Mouse (Mus musculus) C2C12 (cell line): ENCODE measurements around the gene Trmt2a. TPM values are rescaled to one million over a fixed set of nuclear protein-coding genes. Genes with fewer than 3 reads are reported as not detected.
"Not testable (repeated sequence)": the region's sequence is repeated elsewhere in the genome, so short reads cannot be mapped to it uniquely, and the experiment has no call there.

ENCODE experiments used
- H3K27me3 ChIP-seq: one replicate; pipeline ENCODE4 v1.6.1; 2011; ENCODE audit not compliant: control insufficient read depth, insufficient read depth, insufficient read length
- H3K36me3 ChIP-seq: one replicate; pipeline ENCODE4 v1.6.1; 2011; ENCODE audit not compliant: control insufficient read depth, insufficient read depth
- H3K4me3 ChIP-seq: one replicate; pipeline ENCODE4 v1.5.1; 2011; ENCODE audit warnings: mild to moderate bottlenecking, control low read depth; ENCODE audit not compliant: poor library complexity, insufficient read depth, severe bottlenecking
- H3K79me2 ChIP-seq: one replicate; pipeline ENCODE4 v1.6.1; 2011; ENCODE audit not compliant: control insufficient read depth, insufficient read depth
- H3K79me3 ChIP-seq: one replicate; pipeline ENCODE4 v1.6.1; 2011; ENCODE audit warnings: low read depth, control low read depth
- H3ac ChIP-seq: one replicate; pipeline ENCODE3; 2011; ENCODE audit warnings: low read depth; ENCODE audit not compliant: control insufficient read depth, insufficient read length
- CEBPB ChIP-seq: IDR thresholded peaks from one replicate; pipeline ENCODE4 v1.6.1; 2011; ENCODE audit warnings: low read depth, mild to moderate bottlenecking, control low read depth, moderate library complexity
- CTCF ChIP-seq: IDR thresholded peaks from one replicate; pipeline ENCODE4 v1.5.1; 2011; ENCODE audit not compliant: control insufficient read depth, insufficient read depth, insufficient read length
- FOSL1 ChIP-seq: IDR thresholded peaks from one replicate; pipeline ENCODE4 v1.8.0; 2011; ENCODE audit warnings: mild to moderate bottlenecking, low read length; ENCODE audit not compliant: poor library complexity, insufficient read depth, severe bottlenecking
- MAX ChIP-seq: IDR thresholded peaks from one replicate; pipeline ENCODE4 v1.6.1; 2011; ENCODE audit warnings: mild to moderate bottlenecking, control low read depth
- MYOD1 ChIP-seq: IDR thresholded peaks from one replicate; pipeline ENCODE4 v1.6.1; 2011; ENCODE audit warnings: low read depth; ENCODE audit not compliant: control insufficient read depth, insufficient read length
- MYOG ChIP-seq: IDR thresholded peaks from one replicate; pipeline ENCODE4 v1.6.1; 2011; ENCODE audit not compliant: control insufficient read depth, insufficient read length; ENCODE audit errors: extremely low read depth
- USF1 ChIP-seq: IDR thresholded peaks from one replicate; pipeline ENCODE4 v1.6.1; 2011; ENCODE audit warnings: low read depth, mild to moderate bottlenecking, control low read depth, moderate library complexity
- microRNA-seq: library from miRNA; unstranded; fragments of <30 nt; microRNA quantifications from one replicate; pipeline ENCODE4, GENCODE M21; 2019; ENCODE audit warnings: borderline microRNAs expressed
- polyA plus RNA-seq: library from polyadenylated mRNA; unstranded; fragments of >200 nt; fragmentation: generic; extraction: Trizol; gene quantifications from one replicate; pipeline ENCODE4 v1.2.1, GENCODE M21; 2012; ENCODE audit warnings: missing spikeins

Trmt2a gene
- polyA plus RNA-seq, 1 experiment = 79.2 TPM

DNA sequence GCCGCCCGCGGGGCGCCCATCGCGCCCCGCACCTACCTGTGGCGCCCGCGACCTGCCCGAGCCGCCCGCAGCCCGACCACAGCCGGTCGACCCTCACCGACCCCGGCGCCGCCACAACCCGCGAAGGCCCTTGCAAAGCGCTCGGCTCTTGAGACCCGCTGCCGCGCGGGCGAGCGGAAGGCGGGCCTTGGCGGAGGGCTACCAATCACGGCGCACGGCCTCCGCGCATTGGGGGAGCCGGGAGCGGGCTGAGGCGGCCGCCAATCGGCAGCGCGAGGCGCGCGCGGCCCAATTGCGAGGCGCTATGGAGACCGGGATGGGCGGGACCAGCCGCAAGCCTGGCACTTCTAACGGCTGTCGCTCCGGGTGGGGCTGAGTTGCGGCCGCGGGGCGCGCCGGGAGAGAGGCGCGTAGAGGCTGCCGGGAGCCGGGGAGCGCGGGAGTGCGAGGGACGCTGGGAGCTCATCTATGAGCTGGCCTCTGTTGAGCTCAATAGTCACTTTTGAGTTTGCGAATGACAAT is 40.6 kb downstream of the Trmt2a start, which contains the start of gene Dgcr8:
Dgcr8 (minus strand) TSS at position 180 of the 522 bp plus-strand sequence.
- peaks cover 48% of the 10 kb centered on the region for H3K79me2 ChIP-seq
- H3K79me3 ChIP-seq = peaks cover 45% of the 10 kb centered on the region
- H3K27me3 ChIP-seq = no peaks in the 10 kb centered on the region
- peak within 1 kb of the TSS; percentile 87 for H3K4me3 ChIP-seq
- TF ChIP-seq MYOG (no peak), CTCF (no peak), USF1 (no peak), MYOD1 (no peak), CEBPB (no peak), MAX (no peak), FOSL1 (no peak)
- peak within 1 kb of the TSS; percentile 87 for H3ac ChIP-seq
- peaks cover 26% of the 10 kb centered on the region for H3K36me3 ChIP-seq

DNA sequence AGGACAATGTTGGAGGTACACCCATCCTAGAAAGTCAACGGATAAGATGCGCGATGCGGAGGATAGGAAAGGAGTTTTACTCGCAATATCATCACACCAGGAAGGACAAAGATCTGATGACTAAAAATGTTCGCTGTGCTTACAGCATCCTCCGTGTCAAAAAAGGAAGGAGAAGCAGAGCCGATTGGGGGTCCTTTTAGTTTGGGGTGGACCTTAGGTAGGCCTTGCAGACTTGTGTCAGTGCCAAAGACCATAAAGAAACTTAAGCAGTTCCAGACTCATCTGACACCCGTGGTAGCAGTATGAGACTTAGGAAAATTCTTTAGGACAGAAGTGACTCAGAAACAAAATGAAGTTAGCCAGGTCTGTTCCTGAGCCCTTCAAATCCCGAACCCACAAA is 41.1 kb downstream of the Trmt2a start:
- Histone ChIP-seq H3K79me3 (peaks cover 40% of the 10 kb centered on the region), H3K36me3 (peaks cover 21% of the 10 kb centered on the region), H3K79me2 (peaks cover 43% of the 10 kb centered on the region), H3K4me3 (peak overlapping the region; percentile 14)
- H3K27me3 ChIP-seq, H3ac ChIP-seq: not testable (repeated sequence)

Small RNA genes within 50 kb of the gene (microRNA-seq; reads per million reads assigned to microRNA genes)
- gene Gm24572 (4.1 reads per million, percentile 50 among the genes with 10 or more reads in this experiment), gene Mir1306 (142 reads per million, percentile 75 among the genes with 10 or more reads in this experiment)

Other genes starting within 250 kb of the Trmt2a start
- 71.1 TPM for gene Dgcr6, start 195.8 kb upstream of the Trmt2a start, polyA plus RNA-seq
- 7.3 TPM for gene Prodh, start 158.5 kb upstream of the Trmt2a start, polyA plus RNA-seq
- gene Rtn4r, start 121.0 kb upstream of the Trmt2a start, polyA plus RNA-seq = 0.11 TPM
- gene Ccdc188, start 30.8 kb upstream of the Trmt2a start, polyA plus RNA-seq = 0.04 TPM
- 37.4 TPM for gene Zdhhc8, start 13.5 kb upstream of the Trmt2a start, polyA plus RNA-seq
- gene Ranbp1, start 53 bp downstream of the Trmt2a start, polyA plus RNA-seq = 422 TPM
- 0.46 TPM for gene Gm49776, start 9.6 kb downstream of the Trmt2a start, polyA plus RNA-seq
- 22.0 TPM for gene Dgcr8, start 40.6 kb downstream of the Trmt2a start, polyA plus RNA-seq
- gene Tango2, start 99.4 kb downstream of the Trmt2a start, polyA plus RNA-seq = 20.6 TPM
- 5.4 TPM for gene Arvcf, start 99.5 kb downstream of the Trmt2a start, polyA plus RNA-seq
- 19.4 TPM for gene Txnrd2, start 177.7 kb downstream of the Trmt2a start, polyA plus RNA-seq
- gene Comt, start 178.2 kb downstream of the Trmt2a start, polyA plus RNA-seq = 96.2 TPM